Mouse (Mus musculus): ENCODE measurements at regions not wholly inside any gene's neighbourhood (a gene's known extent, or its start where the extent isn't known, plus 50 kb on each side); places are given as distances from the start of the nearest gene placed in this dataset.

- TF ChIP-seq POLR2A (IDR thresholded peaks at IDR 0.05; ENCODE audit: low read depth, low read length), result no peak
- no peak for TF ChIP-seq CTCF (IDR thresholded peaks at IDR 0.05; ENCODE audit: extremely low read depth, insufficient read depth, insufficient read length, insufficient replicate concordance)
Measured at GRCm38 (mm10) chr3:39253076-39253475, 366.3 kb downstream of the Fat4 start.

Data from spleen, adult 2 months (tissue).